Mouse (Mus musculus): ENCODE results near the gene Gm826. TPM values are rescaled to one million over a fixed set of nuclear protein-coding genes. Genes with fewer than 3 reads are reported as not detected.

Gm826 gene
- polyA plus RNA-seq (2014; fragmentation: Nextera tagmentation; extraction: Ambion mirVana) = not detected in 2 replicates

DNA sequence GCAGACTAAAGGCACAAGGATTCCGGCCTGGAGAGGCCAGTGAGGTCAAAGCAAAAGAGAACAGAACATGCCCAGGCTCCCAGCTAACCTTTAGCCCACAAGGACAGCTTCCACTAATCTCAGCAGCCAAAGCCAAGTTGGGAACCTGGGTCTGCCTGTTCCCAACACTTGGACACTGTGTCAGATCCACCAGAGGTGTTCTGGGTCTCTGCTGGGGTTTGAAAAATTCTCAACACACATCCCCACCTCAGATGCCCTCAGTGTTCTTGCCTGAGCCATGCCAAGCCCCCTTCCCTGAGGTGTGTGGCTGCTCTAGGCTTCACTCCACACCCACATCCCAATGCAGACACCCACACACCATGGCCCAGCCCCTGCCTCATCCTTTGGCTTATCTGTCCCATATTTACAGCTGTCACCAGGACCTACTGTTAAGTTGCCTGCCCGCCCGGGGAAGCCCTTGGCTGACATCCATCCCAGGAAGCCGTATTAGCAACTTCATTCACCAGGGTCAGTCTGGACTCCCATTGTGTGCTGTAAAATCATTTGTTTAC lies at the start of gene Gm826:
Gm826 (minus strand) TSS at position 52 of the 551 bp plus-strand sequence.
- H3K27ac ChIP-seq (ENCODE audit: low read depth, low read length) = no peak within 1 kb of the TSS
- 70% methylated on average over 4 of the region's 4 CpGs for WGBS
- H3K27me3 ChIP-seq (ENCODE audit: control insufficient read depth, insufficient read depth, low read length) = no peaks in the 10 kb centered on the region

DNA sequence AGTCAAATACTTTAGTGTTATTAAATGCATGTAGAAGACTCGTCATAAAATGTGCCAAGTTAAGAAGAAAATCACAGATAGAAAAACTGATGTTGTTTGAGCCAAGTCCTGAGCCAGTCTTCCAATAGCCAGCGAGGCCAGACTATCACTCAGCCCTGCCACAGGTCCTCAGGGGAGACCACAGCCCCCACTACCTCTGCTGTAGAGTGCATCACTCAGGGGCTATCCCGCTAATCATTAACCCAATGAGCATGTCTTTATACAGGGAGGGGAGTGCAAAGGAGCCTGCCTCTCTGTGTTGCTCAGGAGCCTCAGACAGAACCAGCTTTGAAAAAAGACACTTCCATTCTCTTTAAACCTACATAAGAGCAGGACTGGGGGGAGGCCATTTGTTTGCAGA lies 49.5 kb upstream of the Gm826 start:
- no peaks in the 10 kb centered on the region for H3K4me1 ChIP-seq (ENCODE audit: control insufficient read depth, insufficient read depth, low read length)
- no peak overlapping the region for H3K9ac ChIP-seq (ENCODE audit: low read length)
- no peak overlapping the region for H3K27ac ChIP-seq (ENCODE audit: low read depth, low read length)
- no peak overlapping the region for H3K4me2 ChIP-seq
- no peaks in the 10 kb centered on the region for H3K36me3 ChIP-seq (ENCODE audit: control insufficient read depth, insufficient read depth, low read length)
- 71% methylated on average over 3 of the region's 3 CpGs for WGBS
- H3K27me3 ChIP-seq (ENCODE audit: control insufficient read depth, insufficient read depth, low read length) = no peaks in the 10 kb centered on the region
- ATAC-seq (ENCODE audit: low FRiP score) (no peak), DNase-seq (ENCODE audit: low spot score, missing footprints) (no peak)
- no peak overlapping the region for H3K4me3 ChIP-seq (ENCODE audit: low read depth, low read length)
- no peaks in the 10 kb centered on the region for H3K9me3 ChIP-seq (ENCODE audit: control insufficient read depth, low read length)

More for the DNA sequence above, at the start of gene Gm826:
- Histone ChIP-seq H3K4me1 (ENCODE audit: control insufficient read depth, insufficient read depth, low read length) (no peaks in the 10 kb centered on the region), H3K36me3 (ENCODE audit: control insufficient read depth, insufficient read depth, low read length) (no peaks in the 10 kb centered on the region), H3K4me2 (no peak within 1 kb of the TSS), H3K9me3 (ENCODE audit: control insufficient read depth, low read length) (no peaks in the 10 kb centered on the region), H3K4me3 (ENCODE audit: low read depth, low read length) (no peak within 1 kb of the TSS), H3K9ac (ENCODE audit: low read length) (no peak within 1 kb of the TSS)
- DNase-seq (ENCODE audit: low spot score, missing footprints) (no peak), ATAC-seq (ENCODE audit: low FRiP score) (no peak)

DNA sequence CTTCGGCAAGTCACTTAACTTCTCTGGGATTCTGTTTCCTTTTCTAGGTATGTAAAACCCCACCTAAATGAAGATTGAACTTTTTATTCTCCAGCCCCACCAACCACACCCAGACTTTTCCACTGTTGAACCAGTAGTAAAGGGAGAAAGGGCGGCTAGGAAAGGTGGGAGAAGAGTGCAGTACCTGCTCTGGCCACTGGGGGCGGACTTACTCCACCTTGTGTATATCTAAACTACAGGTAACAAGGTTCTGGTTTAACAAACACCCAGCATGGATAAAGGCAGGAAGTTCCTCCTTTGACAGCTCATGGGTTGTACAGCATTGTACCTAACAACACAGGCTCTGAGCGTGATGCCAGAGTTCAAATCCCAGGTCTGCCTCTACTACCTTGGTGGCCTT lies 44.3 kb upstream of the Gm826 start:
- no peak overlapping the region for H3K4me3 ChIP-seq (ENCODE audit: low read depth, low read length)
- H3K9ac ChIP-seq (ENCODE audit: low read length) = no peak overlapping the region
- peak; percentile 92 for DNase-seq (ENCODE audit: low spot score, missing footprints)
- peaks cover 5% of the 10 kb centered on the region; the same call in 1 of the 2 replicates for H3K27me3 ChIP-seq (ENCODE audit: control insufficient read depth, insufficient read depth, low read length)
- H3K27ac ChIP-seq (ENCODE audit: low read depth, low read length) = no peak overlapping the region
- no peaks in the 10 kb centered on the region for H3K4me1 ChIP-seq (ENCODE audit: control insufficient read depth, insufficient read depth, low read length)
- 38% methylated on average over 4 of the region's 4 CpGs for WGBS
- no peak overlapping the region for H3K4me2 ChIP-seq
- H3K36me3 ChIP-seq (ENCODE audit: control insufficient read depth, insufficient read depth, low read length) = no peaks in the 10 kb centered on the region
- ATAC-seq (ENCODE audit: low FRiP score) = no peak
- H3K9me3 ChIP-seq (ENCODE audit: control insufficient read depth, low read length) = no peaks in the 10 kb centered on the region

DNA sequence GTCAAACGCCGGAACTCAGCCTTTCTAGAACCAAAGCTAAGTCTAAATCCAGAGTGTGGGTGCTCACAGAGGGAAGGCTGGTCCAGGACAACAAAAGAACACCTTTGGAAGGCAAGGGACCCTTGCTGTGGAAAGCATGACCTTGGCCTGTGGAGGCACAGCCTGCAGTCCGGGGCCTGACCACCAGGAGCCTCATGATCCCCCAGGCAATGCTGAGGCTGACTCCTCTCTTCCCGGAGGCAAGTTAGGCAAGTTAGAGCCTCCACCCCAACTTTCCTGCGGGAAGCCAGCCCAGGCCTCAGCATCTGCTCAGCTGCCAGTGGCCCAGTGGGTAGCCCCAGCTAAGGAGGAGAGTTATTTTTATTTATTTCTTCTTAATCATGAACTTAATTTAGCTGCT lies 42.3 kb upstream of the Gm826 start:
- Histone ChIP-seq H3K4me3 (ENCODE audit: low read depth, low read length) (no peak overlapping the region), H3K36me3 (ENCODE audit: control insufficient read depth, insufficient read depth, low read length) (no peaks in the 10 kb centered on the region), H3K4me1 (ENCODE audit: control insufficient read depth, insufficient read depth, low read length) (no peaks in the 10 kb centered on the region), H3K9ac (ENCODE audit: low read length) (no peak overlapping the region), H3K4me2 (no peak overlapping the region), H3K27ac (ENCODE audit: low read depth, low read length) (no peak overlapping the region), H3K27me3 (ENCODE audit: control insufficient read depth, insufficient read depth, low read length) (peaks cover 17% of the 10 kb centered on the region), H3K9me3 (ENCODE audit: control insufficient read depth, low read length) (no peaks in the 10 kb centered on the region)
- DNase-seq (ENCODE audit: low spot score, missing footprints) (no peak), ATAC-seq (ENCODE audit: low FRiP score) (no peak)
- 41% methylated on average over 5 of the region's 5 CpGs for WGBS

DNA sequence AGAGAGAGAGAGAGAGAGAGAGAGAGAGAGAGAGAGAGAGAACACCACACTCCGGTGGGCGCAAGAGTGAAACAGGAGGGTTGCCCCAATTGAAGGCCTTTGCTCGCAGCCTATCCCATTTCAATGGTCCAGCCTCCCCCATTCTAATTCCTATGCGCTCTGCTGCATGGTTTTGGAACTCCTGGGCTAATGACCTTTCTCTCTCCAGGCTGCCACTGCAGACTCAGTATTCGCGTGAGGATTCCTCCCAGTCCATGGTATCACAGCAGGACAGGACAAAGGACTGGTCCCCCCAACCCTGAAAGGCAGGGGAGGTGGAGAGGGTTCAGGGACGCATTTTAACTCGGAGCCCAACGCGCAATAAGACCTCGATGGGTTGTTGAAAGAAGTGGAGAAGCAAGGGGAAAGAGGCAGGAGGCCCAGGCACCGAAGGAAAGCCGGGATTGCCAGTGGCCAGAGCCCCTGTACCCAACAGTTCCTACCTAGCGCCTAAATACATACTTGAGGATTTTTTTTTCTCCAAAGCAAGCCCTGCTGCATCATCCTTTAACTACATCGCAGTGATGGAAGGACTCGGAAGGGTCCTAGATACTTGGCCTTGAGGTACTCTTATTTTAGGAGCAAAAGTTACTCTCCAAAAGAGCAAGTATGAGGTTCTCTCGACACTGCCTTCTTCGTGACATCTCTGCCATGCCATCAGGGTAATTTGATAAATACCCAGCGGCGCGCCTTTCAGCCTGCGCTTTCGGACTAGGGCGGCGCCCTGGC lies 35.9 kb upstream of the Gm826 start:
- Histone ChIP-seq H3K4me1 (ENCODE audit: control insufficient read depth, insufficient read depth, low read length) (peaks cover 19% of the 10 kb centered on the region), H3K4me2 (peak overlapping the region; percentile 58), H3K27ac (ENCODE audit: low read depth, low read length) (no peak overlapping the region), H3K36me3 (ENCODE audit: control insufficient read depth, insufficient read depth, low read length) (no peaks in the 10 kb centered on the region), H3K27me3 (ENCODE audit: control insufficient read depth, insufficient read depth, low read length) (peaks cover 64% of the 10 kb centered on the region), H3K4me3 (ENCODE audit: low read depth, low read length) (peak overlapping the region; percentile 32), H3K9me3 (ENCODE audit: control insufficient read depth, low read length) (no peaks in the 10 kb centered on the region), H3K9ac (ENCODE audit: low read length) (no peak overlapping the region)
- peak; percentile 94 for DNase-seq (ENCODE audit: low spot score, missing footprints)
- 2% methylated on average over 25 of the region's 25 CpGs for WGBS
- no peak for ATAC-seq (ENCODE audit: low FRiP score)

DNA sequence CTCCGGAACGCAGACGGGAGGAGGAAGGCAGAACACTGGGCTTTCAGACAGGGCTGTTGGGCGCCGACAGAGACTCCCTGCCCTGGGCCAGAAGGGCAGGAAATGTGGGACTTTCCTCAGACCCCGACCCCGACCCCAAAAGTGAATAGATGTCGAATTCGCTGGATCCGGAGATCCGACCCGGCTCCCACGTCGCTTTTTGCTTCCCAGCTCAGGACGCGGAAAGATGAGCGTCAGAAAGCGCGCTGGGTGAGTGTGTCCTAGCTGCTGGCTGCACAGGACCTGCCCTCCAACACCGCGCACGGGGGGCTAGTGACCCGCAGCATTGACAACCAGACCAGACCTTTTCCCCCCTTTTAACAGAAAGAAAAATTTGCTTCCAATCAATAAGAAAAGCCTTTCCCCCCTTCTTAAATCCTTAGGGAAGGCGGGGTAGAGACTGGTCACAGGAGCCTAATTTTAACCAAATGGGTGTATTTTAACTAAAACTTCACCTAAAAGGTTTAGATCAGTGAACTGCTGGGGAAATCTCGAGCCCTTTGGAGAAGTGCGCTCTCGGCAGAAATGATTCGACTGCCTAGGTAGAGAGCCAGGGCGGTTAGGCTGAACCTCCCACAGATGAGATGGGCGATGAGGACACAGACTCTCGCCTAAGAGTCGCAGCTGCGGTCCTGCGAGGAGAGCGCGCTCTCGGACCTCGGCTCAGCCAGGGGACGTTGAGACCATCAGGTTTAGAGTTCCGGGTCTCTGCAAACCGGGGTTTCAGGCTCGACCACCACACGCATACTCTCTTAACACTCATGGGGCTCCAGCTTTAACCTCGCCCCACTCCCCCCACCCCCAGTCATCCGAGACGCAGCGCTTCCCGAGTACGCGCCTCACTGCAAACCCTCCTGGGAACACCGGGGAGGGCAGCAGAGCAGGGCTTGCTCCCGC lies 34.7 kb upstream of the Gm826 start:
- no peak for ATAC-seq (ENCODE audit: low FRiP score)
- WGBS = under 1% methylated on average over 52 of the region's 52 CpGs
- H3K4me2 ChIP-seq = peak overlapping the region; percentile 92
- peak overlapping the region; percentile 53 for H3K9ac ChIP-seq (ENCODE audit: low read length)
- no peak overlapping the region for H3K27ac ChIP-seq (ENCODE audit: low read depth, low read length)
- H3K4me1 ChIP-seq (ENCODE audit: control insufficient read depth, insufficient read depth, low read length) = peaks cover 19% of the 10 kb centered on the region
- peak; percentile 96 for DNase-seq (ENCODE audit: low spot score, missing footprints)
- no peaks in the 10 kb centered on the region for H3K9me3 ChIP-seq (ENCODE audit: control insufficient read depth, low read length)
- H3K4me3 ChIP-seq (ENCODE audit: low read depth, low read length) = peak overlapping the region; percentile 50
- peaks cover 63% of the 10 kb centered on the region for H3K27me3 ChIP-seq (ENCODE audit: control insufficient read depth, insufficient read depth, low read length)
- H3K36me3 ChIP-seq (ENCODE audit: control insufficient read depth, insufficient read depth, low read length) = no peaks in the 10 kb centered on the region

DNA sequence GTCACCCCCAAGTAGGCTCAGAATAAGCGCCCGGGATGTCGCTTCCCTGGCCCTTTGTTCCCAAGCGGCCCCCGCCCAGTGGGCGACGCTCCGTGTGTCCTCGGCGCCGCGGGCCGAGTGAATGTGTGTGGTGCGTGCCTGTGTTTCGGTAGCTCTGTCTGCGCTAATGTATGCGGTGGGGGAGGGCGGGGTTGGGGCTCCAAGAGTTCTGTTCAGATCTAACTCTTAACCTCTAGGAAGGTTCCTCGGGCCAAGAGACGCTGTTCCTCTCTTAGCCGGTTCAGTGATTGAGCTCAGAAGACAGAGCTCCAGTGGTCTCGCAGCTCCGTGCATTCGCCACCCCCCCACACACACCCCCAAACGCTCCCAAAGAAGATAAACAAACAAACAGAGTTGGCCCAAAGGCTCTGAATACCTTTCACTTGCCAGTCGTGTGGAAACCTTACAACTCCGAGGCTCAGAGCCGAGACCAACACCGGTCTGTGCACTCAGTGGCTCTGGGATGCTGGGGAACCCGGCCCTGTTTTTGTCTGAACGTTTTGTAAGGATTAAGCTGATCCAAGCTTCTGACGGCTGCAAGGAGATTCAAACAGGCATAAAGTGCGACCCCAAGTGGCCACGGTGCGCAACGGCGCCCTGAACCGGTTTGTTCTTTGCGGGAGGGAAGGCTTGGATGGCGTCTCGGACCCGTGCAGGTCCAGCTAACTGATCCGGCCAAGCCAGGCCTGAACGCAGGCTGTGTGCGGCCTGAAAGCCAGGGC lies 33.7 kb upstream of the Gm826 start:
- Histone ChIP-seq H3K36me3 (ENCODE audit: control insufficient read depth, insufficient read depth, low read length) (no peaks in the 10 kb centered on the region), H3K4me1 (ENCODE audit: control insufficient read depth, insufficient read depth, low read length) (peaks cover 19% of the 10 kb centered on the region), H3K4me2 (peak overlapping the region; percentile 92), H3K27me3 (ENCODE audit: control insufficient read depth, insufficient read depth, low read length) (peaks cover 72% of the 10 kb centered on the region), H3K27ac (ENCODE audit: low read depth, low read length) (peak overlapping the region; percentile 82), H3K4me3 (ENCODE audit: low read depth, low read length) (peak overlapping the region; percentile 50), H3K9me3 (ENCODE audit: control insufficient read depth, low read length) (no peaks in the 10 kb centered on the region), H3K9ac (ENCODE audit: low read length) (peak overlapping the region; percentile 73)
- ATAC-seq (ENCODE audit: low FRiP score) (peak; percentile 63), DNase-seq (ENCODE audit: low spot score, missing footprints) (peak; percentile 99)
- WGBS = under 1% methylated on average over 45 of the region's 45 CpGs

DNA sequence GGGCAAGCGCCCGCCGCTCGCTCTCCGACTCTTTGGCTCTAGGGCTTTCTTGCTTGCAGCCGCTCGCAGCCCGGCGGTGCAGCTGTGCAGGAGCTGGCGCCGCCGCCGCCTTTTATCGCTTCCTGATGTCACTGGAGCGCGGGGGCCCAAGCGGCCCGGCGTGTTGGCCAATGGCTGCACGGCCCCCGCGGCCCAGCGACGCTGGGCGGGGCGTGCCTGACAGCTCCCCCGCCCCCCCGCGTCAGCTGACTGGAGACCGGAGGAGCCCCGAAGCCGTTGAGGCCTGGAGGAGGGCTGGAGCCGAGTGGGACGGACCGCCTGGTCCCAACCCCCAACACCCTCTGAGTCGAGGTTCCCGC lies 33.0 kb upstream of the Gm826 start, which contains the start of gene Mafb:
Mafb (minus strand) TSS at position 86 of the 359 bp plus-strand sequence.
- 0% methylated on average over 31 of the region's 37 CpGs for WGBS

More for the DNA sequence above, 33.0 kb upstream of the Gm826 start, which contains the start of gene Mafb:
- Histone ChIP-seq H3K27ac (ENCODE audit: low read depth, low read length) (peak within 1 kb of the TSS; percentile 82), H3K4me1 (ENCODE audit: control insufficient read depth, insufficient read depth, low read length) (peaks cover 19% of the 10 kb centered on the region), H3K9ac (ENCODE audit: low read length) (peak within 1 kb of the TSS; percentile 80), H3K27me3 (ENCODE audit: control insufficient read depth, insufficient read depth, low read length) (peaks cover 74% of the 10 kb centered on the region), H3K4me2 (peak within 1 kb of the TSS; percentile 92), H3K4me3 (ENCODE audit: low read depth, low read length) (peak within 1 kb of the TSS; percentile 50), H3K36me3 (ENCODE audit: control insufficient read depth, insufficient read depth, low read length) (no peaks in the 10 kb centered on the region), H3K9me3 (ENCODE audit: control insufficient read depth, low read length) (no peaks in the 10 kb centered on the region)
- DNase-seq (ENCODE audit: low spot score, missing footprints) (peak; percentile 99), ATAC-seq (ENCODE audit: low FRiP score) (peak; percentile 94)

Measured in midbrain, embryonic 11.5 days (tissue).